Mouse (Mus musculus): ENCODE measurements around the gene Myadm. TPM values are rescaled to one million over a fixed set of nuclear protein-coding genes. Genes with fewer than 3 reads are reported as not detected.

The Myadm gene
- polyA plus RNA-seq, 1 experiment from 2014 or later = 95.0 TPM

- no peak overlapping the region for H3K9ac ChIP-seq (replicated peaks; ENCODE audit: low read length)
- no peak overlapping the region for H3K4me2 ChIP-seq (replicated peaks; ENCODE audit: low read depth, low read length)
- no peak overlapping the region for H3K27ac ChIP-seq (ENCODE audit: low read length)
- 94% methylated on average over 16 of the region's 16 CpGs for WGBS
- H3K4me3 ChIP-seq (ENCODE audit: low read length) = no peak overlapping the region
- H3K9me3 ChIP-seq (ENCODE audit: low read length) = no peaks in the 10 kb centered on the region
- ATAC-seq (ENCODE audit: low FRiP score, low TSS enrichment) = no peak
- peaks cover 5% of the 10 kb centered on the region; the same call in 1 of the 2 replicates for H3K27me3 ChIP-seq (ENCODE audit: insufficient read depth, low read length)
- H3K4me1 ChIP-seq (ENCODE audit: insufficient read depth, low read length) = peaks cover 19% of the 10 kb centered on the region; the same call in 1 of the 2 replicates
- H3K36me3 ChIP-seq (ENCODE audit: insufficient read depth, low read length) = peaks cover 33% of the 10 kb centered on the region
Measured at GRCm38 (mm10) chr7:3296711-3297110, 7.8 kb downstream of the Myadm start.

DNA sequence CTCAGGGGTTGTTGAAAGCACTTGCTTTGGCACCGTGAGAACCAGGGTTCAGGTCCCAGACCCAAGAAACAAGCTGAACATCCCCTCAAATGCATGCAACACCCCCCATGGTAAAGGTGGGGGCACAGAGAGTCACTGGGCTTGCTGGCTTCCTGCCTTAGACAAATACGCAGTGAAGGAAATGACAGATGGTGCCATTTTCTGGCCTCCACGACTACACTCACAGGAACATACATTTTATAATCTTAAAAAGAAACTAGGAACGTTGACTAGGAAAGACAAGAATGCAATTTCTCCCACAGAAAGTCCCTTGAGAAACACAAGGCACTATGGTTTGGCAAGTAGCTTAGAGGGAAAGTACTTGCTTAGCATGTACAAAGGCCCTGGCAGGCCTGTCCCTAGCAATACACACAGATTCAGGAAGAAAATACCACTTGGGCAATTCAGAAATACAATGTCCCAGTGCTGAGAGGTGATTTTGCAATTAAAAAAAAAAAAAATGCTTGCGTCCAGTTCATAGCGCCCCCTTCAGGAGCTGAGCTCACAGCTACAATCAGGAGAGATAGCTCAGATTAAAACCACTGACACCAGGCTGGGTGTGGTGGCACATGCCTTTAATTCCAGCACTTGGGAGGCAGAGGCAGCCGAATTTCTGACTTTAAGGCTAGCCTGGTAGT lies 11.2 kb downstream of the Myadm start:
- no peak overlapping the region for H3K4me3 ChIP-seq (ENCODE audit: low read length)
- no peak overlapping the region for H3K9ac ChIP-seq (replicated peaks; ENCODE audit: low read length)
- H3K27me3 ChIP-seq (ENCODE audit: insufficient read depth, low read length) = peaks cover 35% of the 10 kb centered on the region
- H3K4me2 ChIP-seq (replicated peaks; ENCODE audit: low read depth, low read length) = no peak overlapping the region
- WGBS = 59% methylated on average over 7 of the region's 7 CpGs
- H3K9me3 ChIP-seq (ENCODE audit: low read length) = no peaks in the 10 kb centered on the region
- ATAC-seq (ENCODE audit: low FRiP score, low TSS enrichment) = no peak
- H3K4me1 ChIP-seq (ENCODE audit: insufficient read depth, low read length) = peaks cover 27% of the 10 kb centered on the region
- H3K36me3 ChIP-seq (ENCODE audit: insufficient read depth, low read length) = peaks cover 30% of the 10 kb centered on the region
- no peak overlapping the region for H3K27ac ChIP-seq (ENCODE audit: low read length)

- H3K4me3 ChIP-seq (ENCODE audit: low read length) = no peak overlapping the region
- H3K9me3 ChIP-seq (ENCODE audit: low read length) = no peaks in the 10 kb centered on the region
- no peak for ATAC-seq (ENCODE audit: low FRiP score, low TSS enrichment)
- H3K9ac ChIP-seq (replicated peaks; ENCODE audit: low read length) = no peak overlapping the region; the same call in 1 of the 2 replicates
- H3K27me3 ChIP-seq (ENCODE audit: insufficient read depth, low read length) = peaks cover 43% of the 10 kb centered on the region
- WGBS = 67% methylated on average over 8 of the region's 8 CpGs
- H3K27ac ChIP-seq (ENCODE audit: low read length) = no peak overlapping the region
- no peak overlapping the region for H3K4me2 ChIP-seq (replicated peaks; ENCODE audit: low read depth, low read length)
- H3K36me3 ChIP-seq (ENCODE audit: insufficient read depth, low read length) = peaks cover 25% of the 10 kb centered on the region
- peaks cover 27% of the 10 kb centered on the region for H3K4me1 ChIP-seq (ENCODE audit: insufficient read depth, low read length)
Measured at GRCm38 (mm10) chr7:3300891-3301627, 12.2 kb downstream of the Myadm start.

DNA sequence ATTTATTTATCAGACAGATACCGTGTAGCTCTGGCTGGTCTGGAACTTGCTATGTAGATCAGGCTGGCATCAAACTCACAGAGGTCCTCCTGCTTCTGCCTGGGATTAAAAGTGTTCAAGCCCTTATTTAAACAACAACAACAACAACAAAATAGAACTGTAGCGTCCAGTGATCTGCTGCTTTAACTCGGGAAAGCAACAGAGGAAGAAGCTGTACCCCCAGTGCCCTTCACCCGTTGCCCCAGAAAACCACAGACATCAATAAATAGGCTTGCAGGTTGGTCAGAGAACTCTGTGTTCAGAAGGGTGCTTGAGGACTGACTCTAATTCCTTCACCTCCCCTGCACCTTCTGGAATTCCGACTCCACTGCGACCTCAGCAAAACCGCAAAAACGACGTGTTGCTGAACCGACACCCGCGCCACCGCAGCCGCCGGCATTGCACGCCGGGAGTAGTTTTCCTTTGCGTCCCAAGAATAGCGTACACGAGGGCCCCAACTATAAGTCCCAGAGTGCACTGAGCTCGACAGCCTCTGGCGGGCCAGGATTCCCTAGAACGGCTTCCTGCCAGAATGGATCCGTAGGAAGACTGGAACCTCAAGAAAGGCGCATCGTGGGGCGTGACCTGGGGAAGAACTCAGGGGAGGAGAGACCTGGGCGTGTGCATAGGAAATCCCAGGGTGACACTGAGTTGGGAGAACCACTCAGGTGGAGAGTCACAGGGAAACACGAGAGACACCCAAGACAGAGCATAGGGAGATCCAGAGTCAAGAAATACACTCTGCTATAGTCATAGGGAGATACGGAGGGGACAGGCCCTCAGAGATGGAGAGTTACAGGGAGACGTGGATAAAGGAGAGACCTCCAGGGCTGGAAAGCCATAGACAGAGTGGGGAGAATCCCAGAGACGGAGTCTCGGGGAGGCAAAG lies 13.0 kb downstream of the Myadm start:
- H3K36me3 ChIP-seq (ENCODE audit: insufficient read depth, low read length) = peaks cover 20% of the 10 kb centered on the region
- peaks cover 27% of the 10 kb centered on the region for H3K4me1 ChIP-seq (ENCODE audit: insufficient read depth, low read length)
- H3K27me3 ChIP-seq (ENCODE audit: insufficient read depth, low read length) = peaks cover 46% of the 10 kb centered on the region
- peak overlapping the region; percentile 33 for H3K9ac ChIP-seq (replicated peaks; ENCODE audit: low read length)
- 5% methylated on average over 33 of the region's 33 CpGs for WGBS
- H3K9me3 ChIP-seq (ENCODE audit: low read length) = no peaks in the 10 kb centered on the region
- H3K27ac ChIP-seq (ENCODE audit: low read length) = no peak overlapping the region
- H3K4me3 ChIP-seq (ENCODE audit: low read length) = peak overlapping the region; percentile 35
- peak; percentile 64 for ATAC-seq (ENCODE audit: low FRiP score, low TSS enrichment)
- H3K4me2 ChIP-seq (replicated peaks; ENCODE audit: low read depth, low read length) = peak overlapping the region; percentile 61

DNA sequence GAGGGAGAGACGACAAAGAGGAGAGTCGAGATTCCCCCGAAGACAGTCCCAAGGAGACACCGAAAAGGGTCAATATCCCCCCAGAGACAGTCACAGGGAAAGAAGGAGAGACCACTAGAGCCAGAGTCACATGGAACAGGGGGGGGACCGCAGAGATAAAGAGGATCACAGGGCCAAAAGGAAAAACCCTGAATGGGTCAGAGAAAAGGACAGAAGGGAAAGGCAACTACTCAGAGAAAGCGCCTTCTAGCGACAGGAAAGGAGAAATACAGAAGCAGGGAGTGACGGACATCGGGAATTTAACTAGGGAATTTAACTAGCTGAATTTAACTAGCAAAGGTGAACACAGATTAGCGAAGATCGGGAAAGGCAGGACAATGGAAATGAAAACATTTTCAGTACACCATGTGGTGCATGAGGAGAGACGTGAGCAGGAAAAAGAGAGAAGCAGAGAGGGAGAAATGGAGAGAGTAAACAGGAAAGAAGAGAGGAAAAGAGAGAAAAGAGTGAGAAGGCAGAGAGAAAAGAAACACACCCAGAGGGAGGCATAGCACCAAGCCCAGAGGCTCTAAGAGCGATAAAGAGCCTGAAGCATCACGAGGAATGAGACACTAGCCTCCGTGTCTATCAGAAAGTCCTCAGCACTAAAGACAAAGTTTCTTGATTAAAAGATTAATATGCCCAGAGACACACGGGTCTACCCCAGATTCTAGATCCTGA lies 13.8 kb downstream of the Myadm start:
- no peaks in the 10 kb centered on the region for H3K9me3 ChIP-seq (ENCODE audit: low read length)
- peak; percentile 28 for ATAC-seq (ENCODE audit: low FRiP score, low TSS enrichment)
- WGBS = under 1% methylated on average over 16 of the region's 16 CpGs
- peaks cover 12% of the 10 kb centered on the region; the same call in 1 of the 2 replicates for H3K36me3 ChIP-seq (ENCODE audit: insufficient read depth, low read length)
- no peak overlapping the region for H3K27ac ChIP-seq (ENCODE audit: low read length)
- peaks cover 27% of the 10 kb centered on the region for H3K4me1 ChIP-seq (ENCODE audit: insufficient read depth, low read length)
- peak overlapping the region; percentile 35 for H3K4me3 ChIP-seq (ENCODE audit: low read length)
- peak overlapping the region; percentile 33; the same call in 1 of the 2 replicates for H3K9ac ChIP-seq (replicated peaks; ENCODE audit: low read length)
- peak overlapping the region; percentile 61 for H3K4me2 ChIP-seq (replicated peaks; ENCODE audit: low read depth, low read length)
- peaks cover 46% of the 10 kb centered on the region for H3K27me3 ChIP-seq (ENCODE audit: insufficient read depth, low read length)

GRCm38 (mm10) chr7:3303276-3303781 lies 14.4 kb downstream of the Myadm start:
- H3K27me3 ChIP-seq (ENCODE audit: insufficient read depth, low read length) = peaks cover 46% of the 10 kb centered on the region
- ATAC-seq (ENCODE audit: low FRiP score, low TSS enrichment) = peak; percentile 54; the same call in 1 of the 2 replicates
- H3K27ac ChIP-seq (ENCODE audit: low read length) = no peak overlapping the region
- H3K4me1 ChIP-seq (ENCODE audit: insufficient read depth, low read length) = peaks cover 26% of the 10 kb centered on the region
- peak overlapping the region; percentile 61 for H3K4me2 ChIP-seq (replicated peaks; ENCODE audit: low read depth, low read length)
- H3K36me3 ChIP-seq (ENCODE audit: insufficient read depth, low read length) = peaks cover 7% of the 10 kb centered on the region; the same call in 1 of the 2 replicates
- no peaks in the 10 kb centered on the region for H3K9me3 ChIP-seq (ENCODE audit: low read length)
- no peak overlapping the region for H3K9ac ChIP-seq (replicated peaks; ENCODE audit: low read length)
- H3K4me3 ChIP-seq (ENCODE audit: low read length) = peak overlapping the region; percentile 35
- WGBS = under 1% methylated on average over 28 of the region's 29 CpGs

DNA sequence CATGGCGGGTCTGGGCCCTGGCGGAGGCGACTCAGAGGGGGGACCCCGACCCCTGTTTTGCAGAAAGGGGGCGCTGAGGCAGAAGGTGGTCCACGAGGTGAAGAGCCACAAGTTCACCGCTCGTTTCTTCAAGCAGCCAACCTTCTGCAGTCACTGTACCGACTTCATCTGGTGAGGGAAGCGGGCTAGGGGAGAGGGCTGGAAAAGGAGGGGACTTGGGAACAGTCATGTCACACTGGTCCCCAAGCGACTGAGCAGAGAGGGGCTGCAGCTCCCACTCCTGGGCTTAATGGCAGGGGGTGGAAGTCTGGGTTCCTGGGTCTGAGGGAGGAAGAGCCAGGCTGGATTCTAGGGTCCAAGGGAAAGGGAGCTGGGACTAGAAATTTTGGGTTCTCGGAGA lies 14.9 kb downstream of the Myadm start:
- Histone ChIP-seq H3K4me2 (replicated peaks; ENCODE audit: low read depth, low read length) (peak overlapping the region; percentile 61), H3K27ac (ENCODE audit: low read length) (no peak overlapping the region), H3K4me3 (ENCODE audit: low read length) (peak overlapping the region; percentile 35), H3K27me3 (ENCODE audit: insufficient read depth, low read length) (peaks cover 46% of the 10 kb centered on the region), H3K36me3 (ENCODE audit: insufficient read depth, low read length) (0 out of 2 replicates have a peak, but pooled peaks cover 2% of the 10 kb centered on the region), H3K9ac (replicated peaks; ENCODE audit: low read length) (no peak overlapping the region), H3K9me3 (ENCODE audit: low read length) (no peaks in the 10 kb centered on the region), H3K4me1 (ENCODE audit: insufficient read depth, low read length) (peaks cover 24% of the 10 kb centered on the region)
- 6% methylated on average over 12 of the region's 12 CpGs for WGBS
- ATAC-seq (ENCODE audit: low FRiP score, low TSS enrichment) = 0 out of 2 replicates have a peak, but pooled peaks have one; percentile 6

- Histone ChIP-seq H3K9ac (replicated peaks; ENCODE audit: low read length) (no peak overlapping the region), H3K4me2 (replicated peaks; ENCODE audit: low read depth, low read length) (no peak overlapping the region), H3K27me3 (ENCODE audit: insufficient read depth, low read length) (peaks cover 46% of the 10 kb centered on the region), H3K36me3 (ENCODE audit: insufficient read depth, low read length) (no peaks in the 10 kb centered on the region), H3K27ac (ENCODE audit: low read length) (no peak overlapping the region), H3K4me1 (ENCODE audit: insufficient read depth, low read length) (peaks cover 24% of the 10 kb centered on the region), H3K9me3 (ENCODE audit: low read length) (no peaks in the 10 kb centered on the region), H3K4me3 (ENCODE audit: low read length) (no peak overlapping the region)
- 0% methylated on average over 10 of the region's 10 CpGs for WGBS
- no peak for ATAC-seq (ENCODE audit: low FRiP score, low TSS enrichment)
Measured at GRCm38 (mm10) chr7:3304298-3304697, 15.4 kb downstream of the Myadm start.

DNA sequence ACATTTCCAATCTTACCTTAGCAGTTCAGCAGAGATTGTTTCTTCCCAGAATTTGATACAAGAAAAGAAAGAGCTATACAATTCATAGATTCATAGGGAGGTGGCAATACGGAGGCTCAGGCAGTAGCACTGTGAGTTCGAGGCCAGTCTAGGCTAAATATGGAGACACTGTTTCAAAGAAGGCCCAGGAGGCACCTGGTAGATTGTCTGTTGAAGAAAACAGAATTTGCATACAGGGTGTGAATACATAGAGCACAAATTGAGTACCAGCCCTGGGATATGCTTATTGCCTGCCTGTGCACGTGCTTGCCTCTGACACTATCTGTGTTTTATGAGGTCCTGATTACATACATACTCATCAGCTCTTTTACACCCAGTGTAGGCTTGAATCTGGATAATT lies 17.5 kb downstream of the Myadm start:
- peaks cover 22% of the 10 kb centered on the region for H3K4me1 ChIP-seq (ENCODE audit: insufficient read depth, low read length)
- H3K4me2 ChIP-seq (replicated peaks; ENCODE audit: low read depth, low read length) = no peak overlapping the region
- WGBS = 74% methylated on average over 3 of the region's 3 CpGs
- ATAC-seq (ENCODE audit: low FRiP score, low TSS enrichment) = no peak
- H3K4me3 ChIP-seq (ENCODE audit: low read length) = no peak overlapping the region
- peaks cover 41% of the 10 kb centered on the region for H3K27me3 ChIP-seq (ENCODE audit: insufficient read depth, low read length)
- H3K9ac ChIP-seq (replicated peaks; ENCODE audit: low read length) = no peak overlapping the region
- H3K27ac ChIP-seq (ENCODE audit: low read length) = no peak overlapping the region
- H3K9me3 ChIP-seq (ENCODE audit: low read length) = no peaks in the 10 kb centered on the region
- no peaks in the 10 kb centered on the region for H3K36me3 ChIP-seq (ENCODE audit: insufficient read depth, low read length)
